Mouse (Mus musculus): ENCODE results near the gene Ei24. TPM values are rescaled to one million over a fixed set of nuclear protein-coding genes. Genes with fewer than 3 reads are reported as not detected.

The Ei24 gene
- total and polyA plus RNA-seq, 2 experiments from 2014 or later = 103 to 112 TPM

DNA sequence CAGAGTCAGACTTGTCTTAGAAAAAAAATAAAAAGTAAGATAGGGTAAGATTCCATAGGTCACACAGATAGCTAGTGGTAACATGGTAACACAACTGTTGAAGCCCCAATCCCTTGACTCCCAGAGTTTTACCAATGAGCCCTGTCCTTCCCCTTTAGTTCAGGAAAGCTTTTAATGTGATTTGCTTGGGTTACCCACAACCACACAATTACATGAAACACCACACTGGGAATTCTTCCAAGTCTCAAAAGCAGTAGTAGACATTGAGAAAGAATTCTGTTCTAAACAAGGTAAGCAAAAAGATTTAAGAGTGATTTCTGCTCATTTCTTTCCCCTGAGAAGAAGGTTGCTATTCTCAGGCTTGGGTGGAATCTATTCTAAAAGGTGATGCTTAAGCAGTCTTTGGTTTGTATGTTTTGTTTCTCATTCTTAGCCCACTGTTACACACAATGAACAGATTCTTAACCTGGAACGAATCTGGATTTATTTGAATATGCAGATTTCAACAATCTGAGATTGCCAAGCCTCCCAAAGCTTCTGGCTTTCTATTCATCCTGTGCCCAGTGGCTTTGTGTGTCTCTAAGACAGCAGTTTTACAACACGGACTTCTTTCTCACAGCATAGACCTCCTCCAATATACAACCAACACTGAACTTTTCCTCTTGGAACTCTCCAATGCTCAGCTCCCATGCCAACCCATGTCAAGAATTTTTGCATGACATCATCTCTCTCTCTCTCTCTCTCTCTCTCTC is 29.6 kb upstream of the Ei24 start:
- DNase-seq = peak; percentile 52
- H3K9me3 ChIP-seq (ENCODE audit: low read length) = no peaks in the 10 kb centered on the region
- H3K4me1 ChIP-seq (ENCODE audit: insufficient read depth) = peaks cover 15% of the 10 kb centered on the region
- peak; percentile 72 for ATAC-seq
- H3K4me3 ChIP-seq (ENCODE audit: low read depth, low read length) = no peak overlapping the region
- H3K4me2 ChIP-seq (ENCODE audit: low read depth) = no peak overlapping the region
- H3K9ac ChIP-seq = no peak overlapping the region
- 20% methylated on average over 2 of the region's 2 CpGs for WGBS
- TF ChIP-seq CTCF (IDR thresholded peaks at IDR 0.05; ENCODE audit: low read depth) = no peak
- no peaks in the 10 kb centered on the region for H3K36me3 ChIP-seq (ENCODE audit: insufficient read depth)
- peak overlapping the region; percentile 9; the same call in 1 of the 2 replicates for H3K27ac ChIP-seq (ENCODE audit: low read depth, low read length)
- no peaks in the 10 kb centered on the region for H3K27me3 ChIP-seq (ENCODE audit: insufficient read depth, low read length)

DNA sequence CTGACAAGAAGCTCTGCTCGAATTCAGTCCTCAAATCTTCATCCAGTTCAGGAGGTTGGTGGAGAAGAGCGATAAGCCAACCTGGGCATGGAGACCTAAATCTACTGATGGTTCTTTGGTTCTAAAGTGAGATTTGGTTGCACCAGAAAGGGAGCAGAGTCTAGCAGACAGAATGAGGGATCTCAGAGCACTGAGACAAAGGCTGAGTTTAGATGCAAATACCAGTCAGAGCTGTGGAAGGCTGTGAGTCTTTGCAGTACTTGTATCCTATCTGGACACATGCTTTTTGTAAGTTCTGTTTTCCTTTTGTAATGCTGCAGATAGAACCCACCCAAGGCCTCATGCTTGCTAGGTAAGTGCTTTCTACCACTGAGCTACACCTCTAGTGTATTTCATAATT is 24.8 kb upstream of the Ei24 start:
- TF ChIP-seq CTCF (IDR thresholded peaks at IDR 0.05; ENCODE audit: low read depth) = no peak
- ATAC-seq (peak; percentile 55), DNase-seq (no peak)
- Histone ChIP-seq H3K27ac (ENCODE audit: low read depth, low read length) (peak overlapping the region; percentile 97), H3K27me3 (ENCODE audit: insufficient read depth, low read length) (no peaks in the 10 kb centered on the region), H3K4me3 (ENCODE audit: low read depth, low read length) (peak overlapping the region; percentile 32), H3K4me1 (ENCODE audit: insufficient read depth) (peaks cover 15% of the 10 kb centered on the region), H3K9me3 (ENCODE audit: low read length) (no peaks in the 10 kb centered on the region), H3K36me3 (ENCODE audit: insufficient read depth) (no peaks in the 10 kb centered on the region), H3K4me2 (ENCODE audit: low read depth) (peak overlapping the region; percentile 49), H3K9ac (peak overlapping the region; percentile 50)
- 17% methylated on average over 2 of the region's 2 CpGs for WGBS

DNA sequence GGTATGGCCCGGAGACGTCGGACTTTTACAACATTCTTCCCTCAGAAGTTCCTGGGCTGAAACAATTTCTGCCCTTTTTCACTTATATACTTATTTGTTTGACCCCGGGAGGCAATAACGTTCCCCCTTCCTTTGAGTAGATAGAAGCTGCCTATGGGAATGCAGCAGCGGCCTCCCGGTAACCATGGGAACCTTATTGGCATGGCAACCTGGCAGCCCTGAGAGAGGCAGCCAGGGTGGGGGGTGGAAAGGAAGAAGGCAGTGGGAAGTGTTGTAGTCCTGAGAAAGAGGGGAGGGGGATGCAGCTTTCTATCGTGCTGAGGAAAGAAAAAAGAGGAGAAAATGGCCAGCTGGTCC is 24.4 kb upstream of the Ei24 start, which contains the start of gene Fez1:
Fez1 (plus strand) TSS at position 221 of the 357 bp plus-strand sequence.
- under 1% methylated on average over 8 of the region's 8 CpGs for WGBS

DNA sequence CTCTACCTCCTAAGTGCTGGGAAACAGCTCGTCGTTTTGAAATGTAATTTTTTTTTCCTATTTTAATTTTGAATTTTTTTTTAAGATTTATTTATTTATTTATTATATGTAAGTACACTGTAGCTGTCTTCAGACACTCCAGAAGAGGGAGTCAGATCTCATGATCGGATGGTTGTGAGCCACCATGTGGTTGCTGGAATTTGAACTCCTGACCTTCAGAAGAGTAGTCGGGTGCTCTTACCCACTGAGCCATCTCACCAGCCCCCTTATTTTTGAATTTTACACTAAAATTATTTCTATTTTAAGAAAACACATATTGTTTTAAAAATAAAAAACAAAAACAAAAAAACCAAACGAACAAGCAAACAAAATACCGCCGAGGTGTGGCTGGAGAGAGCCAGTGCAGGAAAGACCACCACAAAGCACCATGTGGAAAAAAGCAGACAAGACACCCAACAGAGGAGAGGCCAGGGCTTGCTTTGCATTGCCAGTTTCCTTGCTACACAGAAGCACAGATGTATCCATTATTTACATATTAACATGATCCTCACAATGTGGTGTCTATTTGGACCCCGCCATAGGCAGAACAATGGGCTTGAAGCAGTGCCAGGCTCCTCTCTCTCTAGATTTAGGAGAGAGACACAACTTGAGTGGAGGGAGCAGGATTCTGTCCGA is 23.9 kb upstream of the Ei24 start:
- no peak for DNase-seq
- H3K4me1 ChIP-seq (ENCODE audit: insufficient read depth) = peaks cover 15% of the 10 kb centered on the region
- H3K4me3 ChIP-seq (ENCODE audit: low read depth, low read length) = peak overlapping the region; percentile 32
- H3K27me3 ChIP-seq (ENCODE audit: insufficient read depth, low read length) = no peaks in the 10 kb centered on the region
- H3K9ac ChIP-seq = peak overlapping the region; percentile 50
- 14% methylated on average over 9 of the region's 9 CpGs for WGBS
- peak; percentile 85 for ATAC-seq
- peak overlapping the region; percentile 97 for H3K27ac ChIP-seq (ENCODE audit: low read depth, low read length)
- peak overlapping the region; percentile 49 for H3K4me2 ChIP-seq (ENCODE audit: low read depth)
- H3K36me3 ChIP-seq (ENCODE audit: insufficient read depth) = no peaks in the 10 kb centered on the region
- H3K9me3 ChIP-seq (ENCODE audit: low read length) = no peaks in the 10 kb centered on the region
- TF ChIP-seq CTCF (IDR thresholded peaks at IDR 0.05; ENCODE audit: low read depth) = peak; percentile 58

More for the DNA sequence above, 24.4 kb upstream of the Ei24 start, which contains the start of gene Fez1:
- Histone ChIP-seq H3K9ac (peak within 1 kb of the TSS; percentile 50), H3K4me3 (ENCODE audit: low read depth, low read length) (peak within 1 kb of the TSS; percentile 32), H3K4me2 (ENCODE audit: low read depth) (peak within 1 kb of the TSS; percentile 49), H3K27me3 (ENCODE audit: insufficient read depth, low read length) (no peaks in the 10 kb centered on the region), H3K4me1 (ENCODE audit: insufficient read depth) (peaks cover 15% of the 10 kb centered on the region), H3K27ac (ENCODE audit: low read depth, low read length) (peak within 1 kb of the TSS; percentile 97), H3K9me3 (ENCODE audit: low read length) (no peaks in the 10 kb centered on the region), H3K36me3 (ENCODE audit: insufficient read depth) (no peaks in the 10 kb centered on the region)
- DNase-seq = peak; percentile 98
- TF ChIP-seq CTCF (IDR thresholded peaks at IDR 0.05; ENCODE audit: low read depth) = no peak
- ATAC-seq = peak; percentile 98

DNA sequence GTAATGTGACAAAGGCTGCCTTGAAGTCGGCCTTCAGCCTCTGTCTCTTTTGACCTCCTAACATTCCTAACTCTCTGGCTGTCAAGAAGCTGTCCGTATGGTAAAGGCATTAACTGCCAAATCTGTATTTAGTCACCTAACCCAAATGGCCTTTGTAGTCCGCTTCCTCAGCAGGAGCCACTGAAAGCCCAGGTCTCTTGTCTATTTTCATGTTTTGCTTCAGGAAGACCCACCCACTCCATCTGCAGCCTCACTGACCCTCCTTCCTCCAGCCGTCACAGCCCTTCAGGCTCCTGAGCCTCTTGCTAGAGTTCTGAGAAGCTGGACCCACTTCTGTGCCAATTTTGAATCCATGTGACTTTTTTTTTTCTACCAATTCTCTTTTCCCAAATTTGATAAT is 21.7 kb upstream of the Ei24 start:
- H3K36me3 ChIP-seq (ENCODE audit: insufficient read depth) = no peaks in the 10 kb centered on the region
- peaks cover 15% of the 10 kb centered on the region for H3K4me1 ChIP-seq (ENCODE audit: insufficient read depth)
- H3K27me3 ChIP-seq (ENCODE audit: insufficient read depth, low read length) = no peaks in the 10 kb centered on the region
- no peak overlapping the region for H3K4me2 ChIP-seq (ENCODE audit: low read depth)
- no peak for TF ChIP-seq CTCF (IDR thresholded peaks at IDR 0.05; ENCODE audit: low read depth)
- 61% methylated on average over 4 of the region's 4 CpGs for WGBS
- DNase-seq = no peak
- no peak overlapping the region for H3K4me3 ChIP-seq (ENCODE audit: low read depth, low read length)
- no peaks in the 10 kb centered on the region for H3K9me3 ChIP-seq (ENCODE audit: low read length)
- H3K27ac ChIP-seq (ENCODE audit: low read depth, low read length) = no peak overlapping the region
- no peak overlapping the region for H3K9ac ChIP-seq
- no peak for ATAC-seq

DNA sequence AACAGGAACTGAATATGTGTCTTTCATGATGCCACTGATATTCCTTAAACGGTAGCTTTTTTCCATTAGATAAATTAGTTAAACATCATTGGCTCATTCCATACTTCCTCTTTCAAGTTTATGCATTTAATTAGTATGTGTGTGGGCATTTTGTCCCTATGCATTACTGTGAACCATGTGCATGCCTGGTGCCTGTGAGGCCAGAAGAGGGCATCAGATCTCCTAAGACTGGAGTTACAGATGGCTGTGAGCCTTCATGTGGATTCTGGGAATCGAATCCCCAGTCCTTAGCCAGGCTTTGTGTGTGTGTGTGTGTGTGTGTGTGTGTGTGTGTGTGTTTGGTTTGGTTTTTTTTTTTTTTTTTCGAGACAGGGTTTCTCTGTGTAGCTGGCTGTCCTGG is 17.3 kb upstream of the Ei24 start:
- Histone ChIP-seq H3K27me3 (ENCODE audit: insufficient read depth, low read length) (no peaks in the 10 kb centered on the region), H3K4me3 (ENCODE audit: low read depth, low read length) (no peak overlapping the region), H3K9me3 (ENCODE audit: low read length) (no peaks in the 10 kb centered on the region), H3K4me1 (ENCODE audit: insufficient read depth) (no peaks in the 10 kb centered on the region), H3K9ac (no peak overlapping the region), H3K36me3 (ENCODE audit: insufficient read depth) (no peaks in the 10 kb centered on the region), H3K4me2 (ENCODE audit: low read depth) (no peak overlapping the region), H3K27ac (ENCODE audit: low read depth, low read length) (no peak overlapping the region)
- no peak for DNase-seq
- TF ChIP-seq CTCF (IDR thresholded peaks at IDR 0.05; ENCODE audit: low read depth) = peak; percentile 42
- peak; percentile 50; the same call in 1 of the 2 replicates for ATAC-seq
- WGBS = 57% methylated on average over 3 of the region's 3 CpGs

Measured in forebrain, postnatal 0 days (tissue).